Mouse (Mus musculus) T-cell, adult 2 months (primary cell): Measurements from ENCODE around the gene Ehd3.
"Not testable (repeated sequence)": the region's sequence is repeated elsewhere in the genome, so short reads cannot be mapped to it uniquely, and the experiment has no call there.

Experiments
- DNase-seq: peaks from one replicate; pipeline ENCODE4 v3.0.0; 2022; ENCODE audit warnings: low spot score

Ehd3 gene

GRCm38 (mm10) chr17:73826106-73826505 is 22.2 kb downstream of the Ehd3 start:
- DNase-seq, result no peak

GRCm38 (mm10) chr17:73827446-73827845 is 23.5 kb downstream of the Ehd3 start:
- DNase-seq, result no peak

DNA sequence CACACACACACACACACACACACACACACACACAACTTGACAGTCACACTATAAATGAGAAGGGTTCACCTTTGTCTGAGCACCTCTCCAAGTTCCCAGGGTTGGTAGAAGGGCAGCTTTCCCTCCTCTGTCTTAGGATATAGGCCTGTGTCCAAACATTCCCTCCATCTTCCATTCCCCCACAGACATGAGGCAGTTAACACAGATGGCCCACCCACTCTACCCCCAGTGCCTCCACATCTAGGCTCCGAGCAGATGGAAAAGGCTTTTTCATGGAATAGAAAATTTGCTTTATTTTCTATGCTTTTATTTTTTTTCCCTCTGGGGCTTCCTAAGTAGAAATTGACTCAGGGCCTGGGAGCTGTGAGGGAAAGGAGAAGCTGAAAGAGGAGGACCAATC is 26.6 kb downstream of the Ehd3 start:
- no peak for DNase-seq

GRCm38 (mm10) chr17:73831427-73831826 is 27.5 kb downstream of the Ehd3 start:
- DNase-seq, result no peak

GRCm38 (mm10) chr17:73832901-73833300 is 29.0 kb downstream of the Ehd3 start:
- no peak for DNase-seq

GRCm38 (mm10) chr17:73833474-73833873 is 29.5 kb downstream of the Ehd3 start:
- no peak for DNase-seq

GRCm38 (mm10) chr17:73836601-73837000 is 32.7 kb downstream of the Ehd3 start:
- no peak for DNase-seq

GRCm38 (mm10) chr17:73837244-73837643 is 33.3 kb downstream of the Ehd3 start:
- no peak for DNase-seq

GRCm38 (mm10) chr17:73839086-73839835 is 35.3 kb downstream of the Ehd3 start:
- no peak for DNase-seq

DNA sequence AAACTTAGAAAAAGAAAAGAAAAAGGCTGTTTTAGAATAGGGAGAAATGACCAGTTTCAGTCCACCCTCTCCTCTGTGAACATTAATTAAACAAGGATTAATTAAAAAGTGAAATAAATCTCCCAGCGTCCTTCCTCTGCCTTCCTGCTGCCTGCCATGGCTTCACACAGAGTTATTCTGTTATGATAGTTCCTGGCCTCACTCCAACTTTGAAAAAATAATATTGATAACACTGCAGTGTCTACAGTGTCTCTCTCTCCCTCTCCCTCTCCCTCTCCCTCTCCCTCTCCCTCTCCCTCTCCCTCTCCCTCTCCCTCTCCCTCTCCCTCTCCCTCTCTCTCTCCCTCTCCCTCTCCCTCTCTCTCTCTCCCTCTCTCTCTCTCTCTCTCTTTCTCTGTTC is 35.9 kb downstream of the Ehd3 start:
- DNase-seq, result not testable (repeated sequence)

DNA sequence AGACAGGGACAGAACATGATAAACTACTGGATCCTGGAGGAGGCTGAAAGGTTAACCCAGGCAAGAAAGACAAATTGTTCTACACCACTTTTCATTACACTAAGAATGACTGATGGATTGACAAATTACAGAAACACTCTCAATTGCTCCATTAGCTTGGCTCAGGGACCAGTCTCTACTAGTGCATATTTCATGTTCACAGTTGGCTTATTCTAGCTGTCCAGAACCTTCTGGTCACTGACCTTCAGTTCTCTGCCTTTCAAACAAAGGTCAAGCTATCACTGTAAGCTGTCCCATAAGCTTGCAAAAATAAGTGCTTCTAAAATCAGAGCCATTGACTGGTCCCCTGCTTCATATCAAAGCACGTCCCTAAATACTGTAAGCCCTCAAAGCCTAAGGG is 39.0 kb downstream of the Ehd3 start:
- DNase-seq, result no peak

DNA sequence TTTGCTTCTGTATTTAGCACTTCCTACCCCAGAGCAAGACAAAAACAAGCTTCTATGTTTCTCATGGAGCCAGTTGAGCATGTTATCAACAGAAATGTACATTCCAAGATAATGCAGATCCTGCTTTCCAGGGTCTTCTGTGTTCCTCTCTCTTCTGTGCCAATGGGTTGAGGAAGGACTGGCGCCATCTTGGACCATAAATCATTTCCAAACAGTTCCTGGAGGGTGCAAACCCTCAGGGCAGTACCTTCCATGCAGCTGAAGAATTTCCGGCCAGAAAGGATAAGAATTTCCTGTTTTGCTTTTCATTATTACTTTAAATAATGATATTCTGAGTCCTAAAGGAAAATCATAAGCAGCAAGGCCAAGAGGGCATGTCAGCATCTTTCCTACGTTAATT is 41.7 kb downstream of the Ehd3 start:
- DNase-seq, result no peak

DNA sequence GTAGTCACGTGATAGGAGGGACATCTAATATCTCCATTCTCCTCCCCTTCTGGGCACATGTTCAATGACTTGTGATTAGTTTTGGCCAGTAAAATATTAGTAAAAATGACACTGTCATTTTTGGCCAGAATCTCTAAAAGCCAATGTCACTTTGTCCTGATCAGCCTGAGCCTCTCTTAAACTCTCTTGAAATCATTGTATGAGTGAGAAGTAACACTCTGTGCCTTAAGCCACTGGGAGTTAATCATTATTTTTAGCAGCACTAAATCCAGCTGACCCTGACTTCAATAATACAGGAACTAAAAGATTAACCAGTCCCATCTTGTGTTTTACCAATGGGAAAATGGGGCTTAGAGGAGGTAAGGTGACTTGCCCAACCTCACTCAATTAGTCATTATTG is 43.5 kb downstream of the Ehd3 start:
- no peak for DNase-seq

DNA sequence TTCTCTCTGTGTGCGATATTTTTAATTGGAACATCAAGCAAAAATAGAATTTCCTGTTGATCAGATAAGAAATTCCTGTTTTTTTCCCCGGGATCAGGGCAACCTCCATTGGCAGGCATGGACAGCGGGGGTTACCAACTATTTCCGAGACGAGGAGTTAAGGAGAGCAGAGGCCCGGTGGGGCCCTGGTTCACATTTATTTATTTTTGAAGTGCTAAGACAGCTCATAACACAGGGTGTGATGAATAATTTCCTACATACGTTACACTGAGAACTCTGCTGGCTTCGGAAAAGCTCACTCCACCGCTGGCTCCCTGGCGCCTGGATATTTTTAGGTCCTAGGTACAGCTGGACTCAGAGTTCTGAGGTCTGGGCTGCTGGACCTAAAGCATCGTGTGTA is 49.1 kb downstream of the Ehd3 start:
- DNase-seq, result no peak

DNA sequence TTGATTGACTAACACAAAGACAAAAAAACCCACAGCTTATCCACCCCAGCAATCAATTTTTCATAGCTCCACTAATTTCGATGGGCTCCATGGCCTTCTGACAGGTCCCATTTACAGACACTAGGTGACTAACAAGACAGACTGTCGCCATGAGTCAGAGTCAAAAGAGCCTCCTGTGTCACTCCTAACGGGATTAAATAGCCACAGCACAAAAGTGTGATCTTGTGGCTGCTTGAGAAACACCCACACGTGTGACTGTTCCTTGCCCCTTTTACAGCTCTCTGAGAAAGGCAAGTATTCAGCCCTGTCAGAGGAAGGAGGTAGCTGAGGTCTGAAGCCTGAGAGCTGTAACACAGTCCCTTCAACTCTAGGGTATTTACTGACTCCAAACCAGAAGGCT is 49.8 kb downstream of the Ehd3 start:
- DNase-seq, result no peak

DNA sequence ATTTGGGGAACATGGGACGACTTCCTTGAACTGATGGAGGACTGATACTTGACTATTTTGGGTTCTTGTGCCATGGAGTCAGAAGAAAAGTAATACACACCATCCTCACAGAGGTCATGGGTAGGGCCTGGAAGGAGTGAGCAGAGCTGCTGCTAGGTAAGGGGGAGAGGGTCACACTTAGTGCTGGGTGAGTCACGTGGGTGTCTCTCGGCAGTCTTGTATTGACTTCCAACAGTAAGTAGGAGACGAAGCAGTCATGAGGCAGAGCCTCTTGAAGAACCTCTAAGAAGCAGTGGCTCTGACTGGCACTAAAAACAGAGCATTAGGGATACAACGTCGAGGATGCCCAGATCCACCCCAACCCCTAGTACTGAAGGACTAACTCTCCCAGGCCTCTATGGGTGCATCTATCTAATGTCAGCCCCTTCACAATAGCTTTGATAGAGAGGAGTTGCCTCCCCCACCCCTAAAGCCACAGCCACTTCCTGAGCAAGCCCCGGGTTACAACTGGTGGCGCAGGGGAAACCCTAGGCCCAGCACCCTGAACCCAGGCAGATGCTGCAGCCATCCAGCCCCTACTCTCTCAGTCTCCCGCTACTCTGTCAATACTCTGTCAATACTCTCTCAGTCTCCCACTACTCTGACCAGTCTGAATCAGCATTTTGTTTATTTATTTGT is 65.2 kb downstream of the Ehd3 start:
- DNase-seq, result peak; percentile 80

DNA sequence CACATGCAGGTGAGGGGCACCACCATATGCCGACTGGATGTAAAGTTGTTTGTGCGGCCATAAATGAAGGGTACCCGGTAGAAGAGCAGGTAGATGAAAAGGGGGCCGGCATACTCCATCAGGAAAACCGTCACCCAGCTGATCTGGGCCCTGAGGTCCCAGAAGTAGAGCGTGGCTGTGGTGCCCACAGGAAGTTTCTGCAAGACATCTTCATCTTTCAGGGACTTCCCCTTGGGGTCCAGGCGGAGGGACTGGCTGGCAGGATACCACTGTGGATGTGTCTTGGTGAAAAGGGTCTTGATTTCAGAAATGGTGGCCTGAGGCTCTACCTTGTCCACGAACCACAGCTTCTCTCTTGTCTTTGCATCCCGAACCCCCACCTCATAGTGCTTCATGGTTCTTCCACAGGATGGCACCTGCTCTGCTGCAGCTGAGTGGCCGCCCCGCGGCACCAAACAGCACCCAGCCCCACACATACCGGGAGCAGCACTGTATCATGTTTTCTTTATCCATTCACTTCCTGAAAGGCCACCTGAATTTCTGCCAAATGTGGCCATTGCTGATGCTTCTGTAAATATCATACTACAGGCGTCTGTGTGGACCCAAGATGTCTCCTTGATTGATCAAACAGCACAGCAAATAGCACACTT is 67.1 kb downstream of the Ehd3 start:
- DNase-seq, result peak; percentile 51

GRCm38 (mm10) chr17:73875268-73875667 is 71.3 kb downstream of the Ehd3 start:
- DNase-seq, result no peak

DNA sequence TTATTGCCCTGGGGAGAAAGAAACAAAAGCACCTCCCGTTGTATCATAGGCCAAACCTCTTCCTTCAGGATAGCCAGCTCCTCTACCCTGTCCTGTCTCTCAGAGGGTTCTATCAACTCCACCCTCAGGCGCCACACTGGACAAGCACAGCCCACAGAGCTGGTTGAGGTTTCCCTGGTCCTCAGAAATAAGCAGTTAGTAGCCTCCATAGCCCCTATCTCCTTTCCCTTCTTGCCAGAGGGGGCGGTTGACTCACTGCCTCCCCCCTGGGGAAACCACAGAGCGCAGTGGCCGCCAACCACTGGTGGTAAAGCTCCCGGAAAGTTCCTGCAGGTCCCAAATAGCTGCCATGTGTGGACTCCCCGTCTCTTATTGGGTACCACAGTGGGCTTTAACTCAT is 71.7 kb downstream of the Ehd3 start:
- no peak for DNase-seq

DNA sequence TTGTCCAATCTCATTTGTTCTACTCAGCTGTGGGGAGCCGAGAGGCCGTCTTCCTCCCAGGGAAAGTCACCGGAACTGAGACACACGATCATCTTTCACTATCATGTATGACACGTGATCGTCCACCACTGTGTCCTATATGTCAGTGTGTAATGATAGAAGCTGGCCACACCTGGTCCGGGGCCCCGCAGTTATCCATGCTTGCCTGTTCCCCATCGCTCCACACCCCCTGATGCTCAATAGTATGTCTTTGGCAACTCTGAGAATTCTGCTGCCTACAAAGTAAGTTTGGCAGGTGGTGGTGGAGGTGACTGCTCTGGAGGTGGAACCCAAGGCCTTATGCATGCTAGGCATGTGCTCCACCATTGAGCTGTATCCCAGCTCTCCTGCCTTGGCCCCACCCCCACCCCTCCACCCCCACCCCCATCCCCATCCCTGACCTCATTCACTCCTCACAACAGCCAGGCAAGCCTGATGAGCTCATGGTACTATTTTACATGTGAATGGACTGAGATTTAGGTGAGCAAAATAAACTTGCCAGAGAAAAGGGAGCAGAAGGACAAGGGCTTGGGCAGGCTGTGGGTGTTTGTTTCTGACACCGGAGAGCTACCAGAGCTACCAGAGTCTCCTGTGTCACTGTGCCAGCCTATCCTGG is 75.5 kb downstream of the Ehd3 start:
- no peak for DNase-seq

DNA sequence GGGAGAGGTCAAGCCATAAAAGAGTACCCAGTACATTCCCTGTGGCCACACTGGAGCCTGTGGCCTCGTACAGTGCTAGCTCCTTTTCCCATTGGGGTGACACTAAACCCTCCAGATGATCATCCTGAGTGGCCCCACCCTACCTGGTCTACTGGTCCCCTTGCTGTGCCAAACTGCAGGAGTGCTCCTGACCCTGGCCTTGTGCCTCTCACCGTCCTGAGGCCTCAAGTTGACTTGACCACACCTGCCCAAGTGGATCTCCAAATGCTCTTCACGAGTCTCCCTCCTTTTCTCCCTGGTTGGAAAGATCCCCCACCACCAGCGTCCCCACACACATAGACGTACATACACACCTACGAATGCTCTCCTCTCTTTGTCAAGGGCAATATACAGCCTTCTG is 76.4 kb downstream of the Ehd3 start:
- DNase-seq, result no peak

- DNase-seq, result no peak
Observed at GRCm38 (mm10) chr17:73881295-73881694, 77.4 kb downstream of the Ehd3 start.
